Mouse (Mus musculus): ENCODE data around the gene Vps50.
"Not testable (repeated sequence)": the region's sequence is repeated elsewhere in the genome, so short reads cannot be mapped to it uniquely, and the experiment has no call there.

Gene Vps50

GRCm38 (mm10) chr6:3498162-3498848 lies at the start of gene Vps50, which contains the start of gene Hepacam2:
Gene Vps50 (plus strand): TSS chr6:3498382.
Gene Hepacam2 (minus strand): TSS chr6:3498298.
- DNase-seq = peak; percentile 85

GRCm38 (mm10) chr6:3454421-3454820 lies 43.8 kb upstream of the Vps50 start:
- no peak for DNase-seq

- DNase-seq = peak; percentile 13
Observed at GRCm38 (mm10) chr6:3455944-3456536, 42.1 kb upstream of the Vps50 start.

- DNase-seq = no peak
Observed at GRCm38 (mm10) chr6:3463026-3463425, 35.2 kb upstream of the Vps50 start.

GRCm38 (mm10) chr6:3463594-3463993 lies 34.6 kb upstream of the Vps50 start:
- DNase-seq = no peak

DNA sequence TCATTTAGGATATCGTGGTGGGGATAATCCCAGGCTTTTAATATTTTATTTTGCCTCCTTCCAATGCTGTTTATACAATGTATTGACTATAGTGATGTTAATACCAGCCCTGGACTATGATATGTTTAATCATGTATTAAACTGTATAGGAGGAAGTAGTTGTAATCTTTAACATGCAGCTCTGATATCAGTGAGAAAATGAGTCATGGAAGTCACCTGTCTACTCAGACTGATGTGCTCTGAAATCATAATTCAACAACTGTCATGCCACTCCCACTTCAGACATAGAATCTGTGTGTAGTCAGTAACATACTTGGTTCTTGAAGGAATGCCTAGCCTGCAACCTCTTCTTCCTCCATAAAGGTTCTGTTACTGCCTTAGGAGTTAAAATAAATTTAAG lies 29.6 kb upstream of the Vps50 start:
- DNase-seq = no peak

GRCm38 (mm10) chr6:3470706-3471105 lies 27.5 kb upstream of the Vps50 start:
- no peak for DNase-seq

DNA sequence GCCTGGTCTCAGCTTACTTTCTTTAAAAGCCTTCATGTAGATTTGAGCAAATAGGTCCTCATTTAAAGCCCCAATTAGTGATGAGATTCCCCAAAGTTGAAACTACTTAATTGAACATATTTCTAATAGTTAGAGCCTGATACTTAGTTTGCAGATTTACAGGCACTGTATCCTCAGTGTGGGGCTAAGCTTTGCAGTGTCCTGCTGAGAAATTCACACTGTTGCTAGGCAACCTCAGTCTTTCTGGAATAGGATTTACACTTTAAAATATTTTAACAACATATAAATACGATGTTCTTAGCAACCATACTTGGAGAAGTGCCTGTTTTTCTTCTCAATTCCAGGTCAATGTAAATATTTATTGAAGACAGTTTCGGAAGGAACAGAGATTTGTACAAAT lies 21.9 kb upstream of the Vps50 start:
- DNase-seq = no peak

DNA sequence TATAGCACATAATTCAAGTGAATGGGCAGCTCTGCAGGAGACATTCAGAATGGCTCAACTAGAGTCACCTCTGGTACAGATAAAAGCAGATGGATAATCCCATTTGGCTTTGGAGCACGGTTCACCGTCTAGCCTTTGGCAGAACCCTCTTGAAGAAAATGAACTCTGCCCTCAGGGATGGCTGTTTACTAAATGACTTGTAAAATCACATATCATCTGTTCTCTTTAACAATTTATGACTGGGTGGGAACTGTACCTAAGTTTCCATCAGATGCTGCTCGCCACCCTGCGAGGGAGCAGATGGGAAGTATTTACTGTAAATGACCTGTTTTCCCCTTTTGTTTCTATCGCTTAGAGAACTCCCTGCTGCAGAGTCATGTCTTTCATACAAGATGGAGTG lies 18.3 kb upstream of the Vps50 start:
- no peak for DNase-seq

- no peak for DNase-seq
Observed at GRCm38 (mm10) chr6:3481705-3482104, 16.5 kb upstream of the Vps50 start.

- no peak for DNase-seq
Observed at GRCm38 (mm10) chr6:3485133-3485532, 13.0 kb upstream of the Vps50 start.

DNA sequence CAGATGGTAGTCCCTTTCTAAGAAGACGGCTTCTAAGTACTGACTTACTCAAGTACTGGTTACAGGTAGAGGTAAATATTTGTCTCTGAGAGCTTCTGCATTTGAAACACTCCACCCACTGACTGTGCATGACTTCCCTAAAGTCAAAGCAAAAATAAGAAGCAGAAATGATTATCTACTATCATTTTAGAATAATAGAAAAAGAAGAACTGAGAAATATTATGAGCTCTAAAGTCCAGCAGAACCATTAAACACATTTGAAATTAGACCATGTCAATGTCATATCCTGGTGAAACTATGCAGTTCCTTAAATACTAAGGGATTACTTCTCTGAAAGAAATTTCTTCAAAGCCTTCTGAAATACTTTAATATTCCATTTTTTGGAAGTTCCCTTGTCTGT lies 10.8 kb upstream of the Vps50 start:
- no peak for DNase-seq

DNA sequence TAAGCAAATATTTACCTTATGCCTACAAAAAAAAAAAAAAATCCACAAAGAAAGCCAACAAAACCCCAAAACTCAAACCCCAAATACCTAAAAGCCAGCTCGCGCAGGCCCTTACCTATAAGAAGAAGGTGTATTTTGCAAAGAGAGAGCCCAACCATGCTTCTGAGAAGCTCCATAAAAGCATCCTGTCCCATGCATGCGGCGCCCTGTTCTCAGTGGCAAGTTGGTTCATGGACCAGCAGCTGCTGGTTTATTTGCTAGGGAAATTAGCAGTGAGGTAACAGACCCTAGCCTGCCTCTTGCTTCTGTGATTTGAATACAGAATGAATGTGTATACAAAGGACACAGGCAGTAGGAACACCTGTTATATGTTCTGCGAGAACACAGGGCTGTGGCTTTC lies 3.9 kb upstream of the Vps50 start:
- DNase-seq = no peak

- no peak for DNase-seq
Observed at GRCm38 (mm10) chr6:3496210-3496609, 2.0 kb upstream of the Vps50 start.

DNA sequence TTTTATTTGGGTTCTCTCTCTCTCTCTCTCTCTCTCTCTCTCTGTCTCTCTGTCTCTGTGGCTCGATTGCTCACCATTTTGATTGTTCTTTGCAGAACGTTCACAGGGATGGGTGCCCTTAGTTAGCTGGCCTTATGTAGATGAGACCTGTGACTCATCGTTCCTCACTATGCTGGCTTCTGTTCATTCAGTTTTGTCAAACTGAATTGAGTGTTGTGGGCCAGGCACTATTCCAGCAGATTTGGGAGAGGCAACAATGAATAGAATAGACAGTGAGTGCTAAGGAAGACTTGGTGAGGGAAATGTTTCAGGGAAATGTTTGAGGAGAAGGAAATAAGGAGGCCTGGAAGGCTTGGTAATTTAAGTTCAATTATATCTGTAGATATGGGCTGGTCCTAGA lies 2.1 kb downstream of the Vps50 start:
- no peak for DNase-seq

DNA sequence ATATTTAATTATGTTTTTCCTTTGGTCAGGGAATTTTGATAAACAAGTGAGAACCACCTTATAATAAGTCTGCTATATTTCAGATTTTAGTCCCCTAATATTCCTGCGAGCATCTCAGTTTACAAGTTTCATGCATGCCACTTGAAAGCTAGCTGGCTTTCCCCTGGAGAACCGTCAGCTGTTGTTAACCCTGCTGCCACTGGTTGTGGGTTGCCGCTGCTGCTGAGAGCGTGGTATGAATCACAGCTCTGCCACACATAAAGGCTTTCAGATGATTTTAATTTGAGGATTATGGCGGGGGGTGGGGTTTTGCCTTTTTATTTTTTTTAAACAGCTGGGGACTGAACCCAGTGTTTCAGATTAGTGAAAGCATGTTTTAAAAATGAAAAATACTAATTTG lies 7.1 kb downstream of the Vps50 start:
- no peak for DNase-seq

- no peak for DNase-seq
Observed at GRCm38 (mm10) chr6:3507078-3507477, 8.9 kb downstream of the Vps50 start.

- not testable (repeated sequence) for DNase-seq
Observed at GRCm38 (mm10) chr6:3508151-3508550, 10.0 kb downstream of the Vps50 start.

DNA sequence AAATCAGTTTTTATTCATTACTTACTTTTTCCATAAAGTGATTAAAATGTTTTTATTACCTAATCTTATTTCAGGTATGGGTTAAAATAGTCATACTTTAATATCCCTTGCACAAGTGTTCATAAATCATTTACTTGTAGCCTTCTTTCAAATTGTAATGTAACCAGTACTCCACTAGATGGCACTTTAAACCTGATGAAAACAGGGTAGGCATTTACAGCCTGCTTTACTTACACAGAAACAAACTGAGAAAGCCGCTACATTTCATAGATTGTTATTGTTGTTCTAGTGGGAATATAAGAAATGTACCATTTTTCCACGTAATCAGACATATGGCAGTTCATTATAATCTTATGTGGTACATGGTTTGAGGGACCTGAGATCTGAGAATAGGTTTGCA lies 11.6 kb downstream of the Vps50 start:
- DNase-seq = no peak

GRCm38 (mm10) chr6:3511116-3511515 lies 12.9 kb downstream of the Vps50 start:
- DNase-seq = no peak

GRCm38 (mm10) chr6:3511612-3512011 lies 13.4 kb downstream of the Vps50 start:
- DNase-seq = no peak

- DNase-seq = peak; percentile 22
Observed at GRCm38 (mm10) chr6:3512611-3513010, 14.4 kb downstream of the Vps50 start.

DNA sequence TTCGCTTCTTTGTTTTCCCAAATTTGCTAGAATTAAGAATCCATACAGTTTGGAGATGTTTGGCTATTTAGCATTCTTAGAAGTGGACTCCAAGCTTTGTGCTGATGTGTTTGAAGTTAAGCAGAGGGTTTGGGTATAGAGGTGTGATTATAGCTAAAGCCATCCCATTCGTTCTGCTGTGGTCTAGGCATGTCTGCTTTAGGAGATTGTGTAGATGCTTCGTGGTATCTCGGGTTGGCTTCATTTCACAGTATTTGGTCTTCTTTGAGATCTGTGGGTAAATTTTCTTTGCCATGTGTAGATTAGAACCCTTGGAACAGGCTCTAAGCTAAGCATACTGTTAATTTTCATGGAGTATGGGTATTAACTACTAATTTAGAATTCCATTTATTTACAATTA lies 30.0 kb downstream of the Vps50 start:
- DNase-seq = no peak

- no peak for DNase-seq
Observed at GRCm38 (mm10) chr6:3531445-3531844, 33.3 kb downstream of the Vps50 start.

GRCm38 (mm10) chr6:3536048-3536447 lies 37.9 kb downstream of the Vps50 start:
- DNase-seq = no peak
